Mouse (Mus musculus): ENCODE data around the gene Tmem221.

Gene Tmem221

GRCm38 (mm10) chr8:71577856-71578387 is 19.3 kb upstream of the Tmem221 start:
- DNase-seq (ENCODE audit: low spot score), result no peak

GRCm38 (mm10) chr8:71575020-71575419 is 16.3 kb upstream of the Tmem221 start:
- no peak for DNase-seq (ENCODE audit: low spot score)

- DNase-seq (ENCODE audit: low spot score), result no peak
Measured at GRCm38 (mm10) chr8:71574426-71574825, 15.8 kb upstream of the Tmem221 start.

- DNase-seq (ENCODE audit: low spot score), result no peak
Measured at GRCm38 (mm10) chr8:71572847-71573633, 14.4 kb upstream of the Tmem221 start.

- no peak for DNase-seq (ENCODE audit: low spot score)
Measured at GRCm38 (mm10) chr8:71572077-71572476, 13.4 kb upstream of the Tmem221 start.

- DNase-seq (ENCODE audit: low spot score), result peak; percentile 81
Measured at GRCm38 (mm10) chr8:71570291-71570954, 11.8 kb upstream of the Tmem221 start.

GRCm38 (mm10) chr8:71569366-71570290 is 11.0 kb upstream of the Tmem221 start:
- peak; percentile 66 for DNase-seq (ENCODE audit: low spot score)

GRCm38 (mm10) chr8:71568941-71569340 is 10.3 kb upstream of the Tmem221 start:
- DNase-seq (ENCODE audit: low spot score), result no peak

GRCm38 (mm10) chr8:71568387-71568937 is 9.8 kb upstream of the Tmem221 start, which contains the start of gene Slc27a1:
Slc27a1 (plus strand) TSS chr8:71568882.
- no peak for DNase-seq (ENCODE audit: low spot score)

- no peak for DNase-seq (ENCODE audit: low spot score)
Measured at GRCm38 (mm10) chr8:71567587-71567986, 8.9 kb upstream of the Tmem221 start.

- no peak for DNase-seq (ENCODE audit: low spot score)
Measured at GRCm38 (mm10) chr8:71566501-71566900, 7.8 kb upstream of the Tmem221 start, which contains the start of gene Nxnl1. Nxnl1 (minus strand) TSS chr8:71566601.

- no peak for DNase-seq (ENCODE audit: low spot score)
Measured at GRCm38 (mm10) chr8:71563992-71564391, 5.3 kb upstream of the Tmem221 start.

- peak; percentile 50 for DNase-seq (ENCODE audit: low spot score)
Measured at GRCm38 (mm10) chr8:71562751-71563150, 4.1 kb upstream of the Tmem221 start.

- DNase-seq (ENCODE audit: low spot score), result no peak
Measured at GRCm38 (mm10) chr8:71561401-71561800, 2.7 kb upstream of the Tmem221 start.

- no peak for DNase-seq (ENCODE audit: low spot score)
Measured at GRCm38 (mm10) chr8:71560765-71561164, 2.1 kb upstream of the Tmem221 start.

GRCm38 (mm10) chr8:71560071-71560470 is 1.4 kb upstream of the Tmem221 start:
- no peak for DNase-seq (ENCODE audit: low spot score)

- no peak for DNase-seq (ENCODE audit: low spot score)
Measured at GRCm38 (mm10) chr8:71558958-71559690, 453 bp upstream of the Tmem221 start.

- no peak for DNase-seq (ENCODE audit: low spot score)
Measured at GRCm38 (mm10) chr8:71554644-71555043, 4.0 kb downstream of the Tmem221 start.

GRCm38 (mm10) chr8:71554001-71554400 is 4.7 kb downstream of the Tmem221 start:
- DNase-seq (ENCODE audit: low spot score), result no peak

GRCm38 (mm10) chr8:71552770-71553169 is 5.9 kb downstream of the Tmem221 start:
- no peak for DNase-seq (ENCODE audit: low spot score)

- DNase-seq (ENCODE audit: low spot score), result no peak
Measured at GRCm38 (mm10) chr8:71550754-71551153, 7.9 kb downstream of the Tmem221 start.

Data from urinary bladder, postnatal 10 days (tissue).